Mouse (Mus musculus) midbrain, embryonic 12.5 days (tissue): ENCODE measurements at regions not wholly inside any gene's neighbourhood (a gene's known extent, or its start where the extent isn't known, plus 50 kb on each side); places are given as distances from the start of the nearest gene placed in this dataset.

ENCODE experiments used
- ATAC-seq: fragments of 200-750 bp; cut with Nextera tagmentation; 2 replicates; pipeline ENCODE4 v1.8.0; 2017; ENCODE audit warnings: low read depth, moderate TSS enrichment, moderate library complexity; ENCODE audit not compliant: low FRiP score
- H3K27ac ChIP-seq: fragments of 300-500 bp; sonication (generic); replicated peaks from 2 replicates; pipeline ENCODE4 v1.5.1; 2016; ENCODE audit warnings: mild to moderate bottlenecking
- H3K27me3 ChIP-seq: fragments of 300-500 bp; sonication (generic); 2 replicates; pipeline ENCODE4 v1.6.1; 2016; ENCODE audit warnings: mild to moderate bottlenecking
- H3K36me3 ChIP-seq: fragments of 300-500 bp; sonication (generic); 2 replicates; pipeline ENCODE4 v1.6.1; 2016
- H3K4me1 ChIP-seq: fragments of 300-500 bp; sonication (generic); 2 replicates; pipeline ENCODE4 v1.6.1; 2016
- H3K4me2 ChIP-seq: fragments of 300-500 bp; sonication (generic); replicated peaks from 2 replicates; pipeline ENCODE4 v1.6.1; 2016; ENCODE audit warnings: mild to moderate bottlenecking, moderate library complexity
- H3K4me3 ChIP-seq: fragments of 300-500 bp; sonication (generic); 2 replicates; pipeline ENCODE4 v1.5.1; 2016; ENCODE audit warnings: mild to moderate bottlenecking
- H3K9ac ChIP-seq: fragments of 300-500 bp; sonication (generic); replicated peaks from 2 replicates; pipeline ENCODE4 v1.6.1; 2016; ENCODE audit warnings: mild to moderate bottlenecking, moderate library complexity
- H3K9me3 ChIP-seq: fragments of 300-500 bp; sonication (generic); 2 replicates; pipeline ENCODE4 v1.6.1; 2016; ENCODE audit warnings: mild to moderate bottlenecking
- WGBS: fragments of 180-500 bp; shearing (Covaris S2); methylation state at CpG from one replicate; pipeline ENCODE4 v1.1.7; 2016; 5-methylcytosine and 5-hydroxymethylcytosine counted together

GRCm38 (mm10) chr6:32697771-32698270 lies 109.8 kb upstream of the Plxna4 start:
- Histone ChIP-seq H3K4me3 (no peak overlapping the region), H3K27me3 (no peaks in the 10 kb centered on the region), H3K4me2 (no peak overlapping the region), H3K4me1 (no peaks in the 10 kb centered on the region), H3K9me3 (0 out of 2 replicates have a peak, but pooled peaks cover 2% of the 10 kb centered on the region), H3K27ac (no peak overlapping the region), H3K9ac (no peak overlapping the region), H3K36me3 (no peaks in the 10 kb centered on the region)
- WGBS = 78% methylated on average over 3 of the region's 3 CpGs
- no peak for ATAC-seq

- WGBS = 82% methylated on average over 2 of the region's 2 CpGs
Observed at GRCm38 (mm10) chr6:32696037-32696436, 108.0 kb upstream of the Plxna4 start.

GRCm38 (mm10) chr6:32672552-32672951 lies 84.6 kb upstream of the Plxna4 start:
- 97% methylated on average over 6 of the region's 6 CpGs for WGBS
- Histone ChIP-seq H3K27ac (no peak overlapping the region), H3K4me1 (no peaks in the 10 kb centered on the region), H3K4me3 (no peak overlapping the region), H3K27me3 (no peaks in the 10 kb centered on the region), H3K9me3 (no peaks in the 10 kb centered on the region), H3K36me3 (no peaks in the 10 kb centered on the region), H3K9ac (no peak overlapping the region), H3K4me2 (no peak overlapping the region)
- no peak for ATAC-seq

More at GRCm38 (mm10) chr6:32696037-32696436, 108.0 kb upstream of the Plxna4 start:
- Histone ChIP-seq H3K27ac (no peak overlapping the region), H3K36me3 (no peaks in the 10 kb centered on the region), H3K4me2 (no peak overlapping the region), H3K9me3 (0 out of 2 replicates have a peak, but pooled peaks cover 2% of the 10 kb centered on the region), H3K4me3 (no peak overlapping the region), H3K9ac (no peak overlapping the region), H3K27me3 (no peaks in the 10 kb centered on the region), H3K4me1 (no peaks in the 10 kb centered on the region)
- no peak for ATAC-seq

- no peak overlapping the region for H3K27ac ChIP-seq
- no peaks in the 10 kb centered on the region for H3K4me1 ChIP-seq
- H3K4me3 ChIP-seq = no peak overlapping the region
- no peak for ATAC-seq
- H3K36me3 ChIP-seq = no peaks in the 10 kb centered on the region
- H3K4me2 ChIP-seq = no peak overlapping the region
- H3K9ac ChIP-seq = no peak overlapping the region
- H3K27me3 ChIP-seq = no peaks in the 10 kb centered on the region
- no peaks in the 10 kb centered on the region for H3K9me3 ChIP-seq
Observed at GRCm38 (mm10) chr6:32659743-32660142, 71.8 kb upstream of the Plxna4 start.

- ATAC-seq = no peak
- no peaks in the 10 kb centered on the region for H3K27me3 ChIP-seq
- no peaks in the 10 kb centered on the region for H3K9me3 ChIP-seq
- no peak overlapping the region for H3K4me3 ChIP-seq
- H3K36me3 ChIP-seq = no peaks in the 10 kb centered on the region
- no peak overlapping the region for H3K27ac ChIP-seq
- no peak overlapping the region for H3K4me2 ChIP-seq
- no peaks in the 10 kb centered on the region for H3K4me1 ChIP-seq
- H3K9ac ChIP-seq = no peak overlapping the region
Observed at GRCm38 (mm10) chr6:32657378-32657777, 69.4 kb upstream of the Plxna4 start.

GRCm38 (mm10) chr6:32654188-32654587 lies 66.2 kb upstream of the Plxna4 start:
- no peak for ATAC-seq
- 65% methylated on average over 2 of the region's 2 CpGs for WGBS
- H3K4me1 ChIP-seq = no peaks in the 10 kb centered on the region

GRCm38 (mm10) chr6:32644016-32644415 lies 56.0 kb upstream of the Plxna4 start:
- no peaks in the 10 kb centered on the region for H3K9me3 ChIP-seq
- no peak overlapping the region for H3K9ac ChIP-seq
- WGBS = 85% methylated on average over 2 of the region's 2 CpGs
- H3K4me1 ChIP-seq = no peaks in the 10 kb centered on the region
- no peaks in the 10 kb centered on the region for H3K27me3 ChIP-seq
- no peak overlapping the region for H3K4me2 ChIP-seq
- ATAC-seq = no peak
- H3K4me3 ChIP-seq = no peak overlapping the region
- H3K36me3 ChIP-seq = no peaks in the 10 kb centered on the region
- no peak overlapping the region for H3K27ac ChIP-seq

More at GRCm38 (mm10) chr6:32654188-32654587, 66.2 kb upstream of the Plxna4 start:
- no peaks in the 10 kb centered on the region for H3K27me3 ChIP-seq
- H3K4me2 ChIP-seq = no peak overlapping the region
- H3K9ac ChIP-seq = no peak overlapping the region
- H3K36me3 ChIP-seq = no peaks in the 10 kb centered on the region
- H3K4me3 ChIP-seq = no peak overlapping the region
- no peak overlapping the region for H3K27ac ChIP-seq
- no peaks in the 10 kb centered on the region for H3K9me3 ChIP-seq

- Histone ChIP-seq H3K9me3 (no peaks in the 10 kb centered on the region), H3K4me2 (no peak overlapping the region), H3K36me3 (no peaks in the 10 kb centered on the region), H3K9ac (no peak overlapping the region), H3K4me3 (no peak overlapping the region), H3K27me3 (no peaks in the 10 kb centered on the region), H3K4me1 (no peaks in the 10 kb centered on the region), H3K27ac (no peak overlapping the region)
- ATAC-seq = no peak
- WGBS = 91% methylated on average over 13 of the region's 13 CpGs
Observed at GRCm38 (mm10) chr6:32638843-32639242, 50.9 kb upstream of the Plxna4 start.
